Mouse (Mus musculus): ENCODE measurements at regions not wholly inside any gene's neighbourhood (a gene's known extent, or its start where the extent isn't known, plus 50 kb on each side); places are given as distances from the start of the nearest gene placed in this dataset.

- no peak for ATAC-seq (replicated peaks; ENCODE audit: insufficient number of reproducible peaks, low FRiP score, low TSS enrichment, poor library complexity, severe bottlenecking)
Measured at GRCm38 (mm10) chr13:112016280-112016679, 207.5 kb upstream of the Map3k1 start.

GRCm38 (mm10) chr13:112018497-112019281, 209.9 kb upstream of the Map3k1 start:
- peak; percentile 65 for ATAC-seq (replicated peaks; ENCODE audit: insufficient number of reproducible peaks, low FRiP score, low TSS enrichment, poor library complexity, severe bottlenecking)

- ATAC-seq (replicated peaks; ENCODE audit: insufficient number of reproducible peaks, low FRiP score, low TSS enrichment, poor library complexity, severe bottlenecking) = peak; percentile 65
Measured at GRCm38 (mm10) chr13:112019575-112019974, 210.8 kb upstream of the Map3k1 start.

- ATAC-seq (replicated peaks; ENCODE audit: insufficient number of reproducible peaks, low FRiP score, low TSS enrichment, poor library complexity, severe bottlenecking) = no peak
Measured at GRCm38 (mm10) chr13:112023171-112023570, 214.4 kb upstream of the Map3k1 start.

GRCm38 (mm10) chr13:112024667-112025585, 216.1 kb upstream of the Map3k1 start:
- no peak for ATAC-seq (replicated peaks; ENCODE audit: insufficient number of reproducible peaks, low FRiP score, low TSS enrichment, poor library complexity, severe bottlenecking)

- ATAC-seq (replicated peaks; ENCODE audit: insufficient number of reproducible peaks, low FRiP score, low TSS enrichment, poor library complexity, severe bottlenecking) = no peak
Measured at GRCm38 (mm10) chr13:112025586-112025950, 216.8 kb upstream of the Map3k1 start.

- ATAC-seq (replicated peaks; ENCODE audit: insufficient number of reproducible peaks, low FRiP score, low TSS enrichment, poor library complexity, severe bottlenecking) = no peak
Measured at GRCm38 (mm10) chr13:112027736-112028135, 218.9 kb upstream of the Map3k1 start.

- no peak for ATAC-seq (replicated peaks; ENCODE audit: insufficient number of reproducible peaks, low FRiP score, low TSS enrichment, poor library complexity, severe bottlenecking)
Measured at GRCm38 (mm10) chr13:112031061-112031460, 222.3 kb upstream of the Map3k1 start.

- no peak for ATAC-seq (replicated peaks; ENCODE audit: insufficient number of reproducible peaks, low FRiP score, low TSS enrichment, poor library complexity, severe bottlenecking)
Measured at GRCm38 (mm10) chr13:112031631-112032320, 223.0 kb upstream of the Map3k1 start.

- ATAC-seq (replicated peaks; ENCODE audit: insufficient number of reproducible peaks, low FRiP score, low TSS enrichment, poor library complexity, severe bottlenecking) = no peak
Measured at GRCm38 (mm10) chr13:112037731-112038380, 229.1 kb upstream of the Map3k1 start.

GRCm38 (mm10) chr13:112038556-112039304, 229.9 kb upstream of the Map3k1 start:
- ATAC-seq (replicated peaks; ENCODE audit: insufficient number of reproducible peaks, low FRiP score, low TSS enrichment, poor library complexity, severe bottlenecking) = no peak

- ATAC-seq (replicated peaks; ENCODE audit: insufficient number of reproducible peaks, low FRiP score, low TSS enrichment, poor library complexity, severe bottlenecking) = no peak
Measured at GRCm38 (mm10) chr13:112039422-112040145, 230.8 kb upstream of the Map3k1 start.

GRCm38 (mm10) chr13:112043524-112044246, 234.9 kb upstream of the Map3k1 start:
- no peak for ATAC-seq (replicated peaks; ENCODE audit: insufficient number of reproducible peaks, low FRiP score, low TSS enrichment, poor library complexity, severe bottlenecking)

GRCm38 (mm10) chr13:112044372-112044771, 235.6 kb upstream of the Map3k1 start:
- no peak for ATAC-seq (replicated peaks; ENCODE audit: insufficient number of reproducible peaks, low FRiP score, low TSS enrichment, poor library complexity, severe bottlenecking)

GRCm38 (mm10) chr13:112046247-112047211, 237.7 kb upstream of the Map3k1 start:
- no peak for ATAC-seq (replicated peaks; ENCODE audit: insufficient number of reproducible peaks, low FRiP score, low TSS enrichment, poor library complexity, severe bottlenecking)

GRCm38 (mm10) chr13:112047408-112047807, 238.6 kb upstream of the Map3k1 start:
- ATAC-seq (replicated peaks; ENCODE audit: insufficient number of reproducible peaks, low FRiP score, low TSS enrichment, poor library complexity, severe bottlenecking) = no peak

Measured in monocyte, adult 5-6 weeks (primary cell).